Mouse (Mus musculus) myocyte (in vitro differentiated cells): ENCODE results near the gene Plxna2. TPM values are rescaled to one million over a fixed set of nuclear protein-coding genes. Genes with fewer than 3 reads are reported as not detected.

Source experiments
- H3K27me3 ChIP-seq: one replicate; pipeline ENCODE4 v1.6.1; 2011; ENCODE audit not compliant: control insufficient read depth, insufficient read depth, insufficient read length
- H3K36me3 ChIP-seq: one replicate; pipeline ENCODE4 v1.6.1; 2011; ENCODE audit not compliant: control insufficient read depth, insufficient read depth
- H3K4me2 ChIP-seq: one replicate; pipeline ENCODE4 v1.6.1; 2011; ENCODE audit warnings: low read depth, control low read depth
- H3K4me3 ChIP-seq: one replicate; pipeline ENCODE4 v1.5.1; 2011; ENCODE audit warnings: mild to moderate bottlenecking, control low read depth, moderate library complexity
- H3K79me2 ChIP-seq: one replicate; pipeline ENCODE4 v1.6.1; 2011; ENCODE audit not compliant: control insufficient read depth, insufficient read depth
- H3ac ChIP-seq: one replicate; pipeline ENCODE4 v1.6.1; 2011; ENCODE audit not compliant: control insufficient read depth, insufficient read length
- CEBPB ChIP-seq: IDR thresholded peaks from 2 replicates; pipeline ENCODE4 v1.6.1; 2011; ENCODE audit warnings: mild to moderate bottlenecking, moderate library complexity; ENCODE audit not compliant: poor library complexity, insufficient read depth, severe bottlenecking
- E2F4 ChIP-seq: IDR thresholded peaks from one replicate; pipeline ENCODE4 v1.6.1; 2011; ENCODE audit warnings: mild to moderate bottlenecking, control low read depth, moderate library complexity; ENCODE audit not compliant: insufficient read depth
- MAX ChIP-seq: IDR thresholded peaks from one replicate; pipeline ENCODE4 v1.6.1; 2011; ENCODE audit warnings: low read depth, mild to moderate bottlenecking, control low read depth
- MYOD1 ChIP-seq, 3 experiments: IDR thresholded peaks; one replicate each; pipeline ENCODE4 v1.6.1; 2011; ENCODE audit warnings: control low read depth in 2 of 3, low read depth in 2 of 3, mild to moderate bottlenecking in 2 of 3, moderate library complexity in 1 of 3; ENCODE audit not compliant: insufficient read length in 2 of 3, control insufficient read depth in 1 of 3
- MYOG ChIP-seq, 3 experiments: IDR thresholded peaks; one replicate each; pipeline ENCODE4 v1.6.1; 2011; ENCODE audit warnings: control low read depth in 2 of 3, low read depth in 2 of 3, mild to moderate bottlenecking in 2 of 3; ENCODE audit not compliant: insufficient read length in 2 of 3, control insufficient read depth in 1 of 3, insufficient read depth in 1 of 3
- POLR2A ChIP-seq: IDR thresholded peaks from one replicate; pipeline ENCODE4 v1.6.1; 2011; ENCODE audit warnings: low read depth, mild to moderate bottlenecking, control low read depth, moderate library complexity; ENCODE audit not compliant: insufficient read length
- POLR2AphosphoS2 ChIP-seq: IDR thresholded peaks from one replicate; pipeline ENCODE4 v1.6.1; 2011; ENCODE audit warnings: low read depth, control low read depth; ENCODE audit not compliant: insufficient read length
- REST ChIP-seq: IDR thresholded peaks from one replicate; pipeline ENCODE4 v1.6.1; 2011; ENCODE audit warnings: mild to moderate bottlenecking, control low read depth, moderate library complexity; ENCODE audit not compliant: insufficient read depth, insufficient read length
- SRF ChIP-seq: IDR thresholded peaks from one replicate; pipeline ENCODE4 v1.6.1; 2011; ENCODE audit warnings: low read depth; ENCODE audit not compliant: control insufficient read depth, insufficient read length
- TCF12 ChIP-seq: IDR thresholded peaks from one replicate; pipeline ENCODE4 v1.6.1; 2011; ENCODE audit warnings: mild to moderate bottlenecking, control low read depth; ENCODE audit not compliant: poor library complexity, insufficient read depth, severe bottlenecking
- TCF3 ChIP-seq: IDR thresholded peaks from one replicate; pipeline ENCODE4 v1.6.1; 2011; ENCODE audit warnings: low read depth, control low read depth; ENCODE audit not compliant: insufficient read length
- USF1 ChIP-seq: IDR thresholded peaks from one replicate; pipeline ENCODE4 v1.6.1; 2011; ENCODE audit warnings: low read depth, mild to moderate bottlenecking, control low read depth, moderate library complexity
- polyA plus RNA-seq: library from polyadenylated mRNA; unstranded; fragments of >200 nt; fragmentation: generic; extraction: Trizol; gene quantifications from one replicate; pipeline ENCODE4 v1.2.1, GENCODE M21; 2012; ENCODE audit warnings: missing spikeins

Gene Plxna2
- polyA plus RNA-seq, 1 experiment = 3.6 TPM

- H3K4me2 ChIP-seq = no peak overlapping the region
- H3K4me3 ChIP-seq = no peak overlapping the region
- no peak overlapping the region for H3ac ChIP-seq
- no peaks in the 10 kb centered on the region for H3K79me2 ChIP-seq
- no peaks in the 10 kb centered on the region for H3K36me3 ChIP-seq
- no peaks in the 10 kb centered on the region for H3K27me3 ChIP-seq
- TF ChIP-seq POLR2AphosphoS2 (no peak), MYOG (IDR thresholded peaks at IDR 0.05; ENCODE audit: control insufficient read depth in 1 of 3, insufficient read depth in 1 of 3, insufficient read length in 2 of 3, low read depth in 2 of 3) (no peak), E2F4 (no peak), CEBPB (no peak), MAX (no peak), SRF (no peak), TCF12 (no peak), USF1 (no peak), REST (no peak), TCF3 (no peak), POLR2A (no peak), MYOD1 (IDR thresholded peaks at IDR 0.05; ENCODE audit: control insufficient read depth in 1 of 3, insufficient read length in 2 of 3, low read depth in 2 of 3) (no peak)
Measured at GRCm38 (mm10) chr1:194586670-194587069, 31.3 kb upstream of the Plxna2 start.

DNA sequence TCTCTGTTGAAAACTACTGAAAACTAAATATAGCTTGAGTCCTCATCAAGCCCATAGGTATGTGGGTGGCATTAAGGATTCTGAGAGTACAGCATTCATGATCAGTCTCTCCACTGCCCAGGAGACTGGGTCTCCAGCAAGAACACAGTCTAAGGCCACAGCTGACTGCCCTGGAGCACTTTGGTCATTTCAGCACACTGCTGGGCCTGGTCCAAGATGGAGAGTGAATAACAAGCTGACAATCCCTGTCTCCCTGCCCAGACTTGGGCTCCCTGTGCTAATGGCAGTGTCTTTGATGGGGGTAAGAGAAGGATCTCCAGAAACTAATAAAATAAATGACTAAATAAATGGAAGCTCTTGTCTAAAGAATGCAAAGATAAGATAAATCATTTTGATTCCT lies 30.5 kb upstream of the Plxna2 start:
- no peaks in the 10 kb centered on the region for H3K27me3 ChIP-seq
- H3K36me3 ChIP-seq = no peaks in the 10 kb centered on the region
- no peak overlapping the region for H3K4me3 ChIP-seq
- no peak overlapping the region for H3K4me2 ChIP-seq
- H3K79me2 ChIP-seq = no peaks in the 10 kb centered on the region
- H3ac ChIP-seq = no peak overlapping the region
- TF ChIP-seq POLR2A = no peak
- TF ChIP-seq TCF12 = no peak
- no peak for TF ChIP-seq POLR2AphosphoS2

DNA sequence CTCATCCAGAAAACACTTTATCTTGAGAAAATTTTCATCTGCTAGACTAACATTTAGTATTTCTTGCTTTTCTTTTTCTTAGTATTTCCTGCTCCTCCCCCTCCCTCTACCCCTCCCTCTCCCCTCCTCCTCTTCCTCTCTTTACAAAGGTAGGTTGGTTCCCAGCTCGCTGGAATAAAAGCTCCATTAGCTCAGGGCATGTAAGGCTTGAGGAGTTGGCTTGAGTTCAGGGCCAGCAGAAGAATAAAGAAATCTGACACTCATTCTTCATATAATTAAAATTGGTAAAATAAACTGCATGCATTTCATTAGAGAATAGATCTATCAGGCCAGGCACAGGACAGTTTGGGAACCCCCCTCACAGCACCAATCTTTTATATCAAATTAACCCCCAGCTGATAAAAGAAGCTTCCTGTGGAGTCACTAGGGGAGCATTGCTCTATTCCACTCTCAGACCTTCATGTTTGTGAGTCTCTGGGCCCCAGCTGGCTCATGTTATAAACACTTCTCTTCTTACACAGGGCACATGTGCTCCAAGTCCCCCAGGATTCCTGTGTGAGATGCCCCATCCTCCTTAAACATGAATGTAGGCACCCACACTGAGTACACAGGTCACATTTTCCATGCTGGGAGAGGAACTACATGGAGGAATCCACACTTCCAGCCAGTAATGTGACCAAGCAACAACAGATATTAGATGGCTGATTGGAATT lies 29.9 kb upstream of the Plxna2 start:
- Histone ChIP-seq H3ac (no peak overlapping the region), H3K79me2 (no peaks in the 10 kb centered on the region), H3K4me2 (no peak overlapping the region), H3K27me3 (no peaks in the 10 kb centered on the region), H3K4me3 (no peak overlapping the region), H3K36me3 (no peaks in the 10 kb centered on the region)
- TF ChIP-seq MAX (no peak), TCF3 (no peak), POLR2AphosphoS2 (no peak), MYOG (IDR thresholded peaks at IDR 0.05; ENCODE audit: control insufficient read depth in 1 of 3, insufficient read depth in 1 of 3, insufficient read length in 2 of 3, low read depth in 2 of 3) (no peak), USF1 (no peak), REST (no peak)

DNA sequence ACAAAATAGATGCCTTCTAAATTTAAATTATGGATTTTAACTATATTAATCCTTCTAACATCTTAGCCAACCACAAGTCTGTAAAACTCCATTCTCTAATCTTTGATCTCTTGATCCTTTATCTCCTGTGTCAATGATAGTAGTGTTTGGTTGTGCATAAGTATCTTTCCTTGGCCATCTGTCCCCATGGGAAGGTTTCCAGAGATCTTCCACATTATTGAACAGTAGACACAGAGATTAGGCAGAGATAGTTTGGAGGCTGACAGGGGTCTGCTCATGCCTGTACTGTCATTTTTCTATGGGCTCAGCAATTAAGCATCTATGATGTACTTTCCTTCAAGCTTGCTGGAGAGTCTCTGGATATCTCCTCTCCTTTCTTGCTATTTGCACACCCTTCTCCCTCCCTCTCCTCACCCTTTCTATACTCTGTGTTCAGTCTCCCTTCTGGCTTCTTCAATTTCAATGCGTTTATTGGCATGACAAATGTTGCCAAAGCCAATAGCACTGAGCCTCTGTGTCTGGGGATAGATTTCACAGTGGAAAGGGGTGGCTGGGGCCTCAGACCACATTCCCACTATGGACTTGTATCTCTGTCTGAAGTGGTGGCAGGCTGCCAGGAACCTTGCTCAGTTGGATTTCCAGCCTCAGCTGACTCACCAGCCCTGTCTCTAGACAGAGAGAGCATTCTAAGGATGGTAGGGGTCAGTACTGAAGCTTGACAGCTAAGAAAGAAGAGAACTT lies 29.1 kb upstream of the Plxna2 start:
- H3K4me3 ChIP-seq = no peak overlapping the region
- no peaks in the 10 kb centered on the region for H3K27me3 ChIP-seq
- no peaks in the 10 kb centered on the region for H3K79me2 ChIP-seq
- TF ChIP-seq USF1 (no peak), TCF3 (no peak), CEBPB (no peak), POLR2AphosphoS2 (no peak), TCF12 (no peak), MAX (no peak), SRF (no peak), REST (no peak), MYOD1 (IDR thresholded peaks at IDR 0.05; ENCODE audit: control insufficient read depth in 1 of 3, insufficient read length in 2 of 3, low read depth in 2 of 3) (no peak), MYOG (IDR thresholded peaks at IDR 0.05; ENCODE audit: control insufficient read depth in 1 of 3, insufficient read depth in 1 of 3, insufficient read length in 2 of 3, low read depth in 2 of 3) (no peak), POLR2A (no peak), E2F4 (no peak)
- no peaks in the 10 kb centered on the region for H3K36me3 ChIP-seq
- no peak overlapping the region for H3ac ChIP-seq
- H3K4me2 ChIP-seq = no peak overlapping the region

- no peak overlapping the region for H3K4me3 ChIP-seq
- H3K27me3 ChIP-seq = no peaks in the 10 kb centered on the region
- H3K79me2 ChIP-seq = no peaks in the 10 kb centered on the region
- no peaks in the 10 kb centered on the region for H3K36me3 ChIP-seq
- H3ac ChIP-seq = no peak overlapping the region
- no peak for TF ChIP-seq CEBPB
- TF ChIP-seq TCF3 = no peak
- no peak for TF ChIP-seq USF1
- TF ChIP-seq MYOD1 (IDR thresholded peaks at IDR 0.05; ENCODE audit: control insufficient read depth in 1 of 3, insufficient read length in 2 of 3, low read depth in 2 of 3) = no peak
- no peak for TF ChIP-seq E2F4
- no peak for TF ChIP-seq POLR2A
- no peak for TF ChIP-seq REST
- TF ChIP-seq POLR2AphosphoS2 = no peak
- no peak for TF ChIP-seq SRF
- no peak for TF ChIP-seq TCF12
- no peak for TF ChIP-seq MAX
- no peak for TF ChIP-seq MYOG (IDR thresholded peaks at IDR 0.05; ENCODE audit: control insufficient read depth in 1 of 3, insufficient read depth in 1 of 3, insufficient read length in 2 of 3, low read depth in 2 of 3)
- no peak overlapping the region for H3K4me2 ChIP-seq
Measured at GRCm38 (mm10) chr1:194593155-194593554, 24.9 kb upstream of the Plxna2 start.
